Mouse (Mus musculus): ENCODE measurements around the gene Atp1a2. TPM values are rescaled to one million over a fixed set of nuclear protein-coding genes. Genes with fewer than 3 reads are reported as not detected.

Atp1a2 gene
- polyA plus RNA-seq, 1 experiment from 2014 or later, result 2.3 TPM

DNA sequence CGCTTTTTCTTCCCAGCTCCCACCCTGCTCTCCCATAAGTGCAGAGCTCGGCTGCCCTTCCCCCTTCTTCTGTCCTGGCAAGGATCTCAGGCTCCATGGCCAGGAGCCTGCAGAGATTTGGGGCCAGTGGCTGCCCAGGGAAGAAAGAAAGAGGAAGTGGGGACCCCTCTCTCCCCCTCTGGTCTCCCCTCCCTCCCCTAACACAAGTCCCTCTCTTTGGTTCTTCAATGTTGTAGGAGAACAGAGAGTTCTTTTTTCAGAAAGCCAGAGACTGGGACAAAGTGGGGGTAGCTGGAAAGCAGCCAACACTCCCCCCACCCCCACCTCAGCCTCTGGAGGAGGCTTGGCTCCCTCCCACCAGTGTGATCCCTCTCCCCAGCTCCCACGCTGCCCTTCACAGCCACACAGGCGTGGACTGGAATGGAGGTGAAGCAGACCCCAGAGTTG lies 2.1 kb downstream of the Atp1a2 start:
- DNase-seq (ENCODE audit: low spot score), result no peak
- H3K36me3 ChIP-seq, result no peaks in the 10 kb centered on the region
- H3K9me3 ChIP-seq, result no peaks in the 10 kb centered on the region
- peaks cover 55% of the 10 kb centered on the region for H3K4me1 ChIP-seq (replicated peaks)
- WGBS, result 62% methylated on average over 4 of the region's 4 CpGs
- H3K27me3 ChIP-seq (ENCODE audit: insufficient read depth, poor library complexity, severe bottlenecking), result peaks cover 33% of the 10 kb centered on the region
- H3K27ac ChIP-seq, result peak overlapping the region; percentile 69; the same call in 1 of the 2 replicates
- H3K4me3 ChIP-seq, result no peak overlapping the region

- Histone ChIP-seq H3K27me3 (ENCODE audit: insufficient read depth, poor library complexity, severe bottlenecking) (peaks cover 14% of the 10 kb centered on the region), H3K4me3 (no peak overlapping the region), H3K9me3 (no peaks in the 10 kb centered on the region), H3K27ac (no peak overlapping the region), H3K36me3 (no peaks in the 10 kb centered on the region), H3K4me1 (replicated peaks) (peaks cover 36% of the 10 kb centered on the region)
- no peak for DNase-seq (ENCODE audit: low spot score)
- WGBS, result 87% methylated on average over 11 of the region's 11 CpGs
Measured at GRCm38 (mm10) chr1:172293449-172293848, 4.4 kb downstream of the Atp1a2 start.

DNA sequence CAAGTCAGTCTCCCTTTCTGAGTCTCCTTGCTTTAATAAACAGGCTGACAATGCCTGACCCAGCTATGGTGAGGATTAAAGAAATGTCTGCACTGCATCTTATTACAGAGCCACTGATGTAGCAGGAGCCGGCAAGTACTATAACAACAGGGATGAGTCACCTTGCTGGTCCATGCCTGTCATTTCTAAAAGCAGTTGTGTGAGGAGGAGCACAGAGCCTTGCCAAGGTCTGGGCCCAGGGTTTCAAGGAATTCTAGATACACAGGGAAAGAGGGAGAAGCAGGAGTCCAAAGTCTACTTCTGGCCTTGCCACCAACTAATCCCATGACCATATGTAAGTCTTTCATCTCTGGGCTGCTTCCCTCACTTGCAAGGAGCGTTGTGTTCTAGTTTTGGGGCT lies 5.0 kb downstream of the Atp1a2 start:
- no peaks in the 10 kb centered on the region for H3K9me3 ChIP-seq
- WGBS, result 89% methylated on average over 2 of the region's 2 CpGs
- no peak for DNase-seq (ENCODE audit: low spot score)
- H3K27ac ChIP-seq, result no peak overlapping the region
- no peak overlapping the region for H3K4me3 ChIP-seq
- peaks cover 11% of the 10 kb centered on the region for H3K27me3 ChIP-seq (ENCODE audit: insufficient read depth, poor library complexity, severe bottlenecking)
- peaks cover 30% of the 10 kb centered on the region for H3K4me1 ChIP-seq (replicated peaks)
- no peaks in the 10 kb centered on the region for H3K36me3 ChIP-seq

DNA sequence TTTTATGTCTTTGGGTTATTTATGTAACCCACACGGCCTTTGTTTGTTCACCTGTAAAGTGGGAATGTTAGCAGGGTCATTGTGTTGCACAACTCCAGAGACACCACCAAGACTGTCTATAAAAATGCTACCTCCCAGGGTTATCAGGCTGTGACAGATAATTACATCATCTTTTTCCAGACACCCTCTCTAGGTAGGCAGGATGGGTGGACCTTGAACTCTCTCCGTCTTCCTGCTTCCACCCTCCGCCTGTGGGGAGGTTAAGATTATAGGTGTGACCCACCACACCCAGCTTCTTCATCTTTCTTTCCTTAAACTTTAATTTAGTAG lies 8.3 kb downstream of the Atp1a2 start:
- Histone ChIP-seq H3K4me3 (no peak overlapping the region), H3K27me3 (ENCODE audit: insufficient read depth, poor library complexity, severe bottlenecking) (no peaks in the 10 kb centered on the region), H3K27ac (no peak overlapping the region), H3K36me3 (no peaks in the 10 kb centered on the region), H3K9me3 (no peaks in the 10 kb centered on the region), H3K4me1 (replicated peaks) (peaks cover 14% of the 10 kb centered on the region)
- no peak for DNase-seq (ENCODE audit: low spot score)
- WGBS, result 92% methylated on average over 3 of the region's 3 CpGs

DNA sequence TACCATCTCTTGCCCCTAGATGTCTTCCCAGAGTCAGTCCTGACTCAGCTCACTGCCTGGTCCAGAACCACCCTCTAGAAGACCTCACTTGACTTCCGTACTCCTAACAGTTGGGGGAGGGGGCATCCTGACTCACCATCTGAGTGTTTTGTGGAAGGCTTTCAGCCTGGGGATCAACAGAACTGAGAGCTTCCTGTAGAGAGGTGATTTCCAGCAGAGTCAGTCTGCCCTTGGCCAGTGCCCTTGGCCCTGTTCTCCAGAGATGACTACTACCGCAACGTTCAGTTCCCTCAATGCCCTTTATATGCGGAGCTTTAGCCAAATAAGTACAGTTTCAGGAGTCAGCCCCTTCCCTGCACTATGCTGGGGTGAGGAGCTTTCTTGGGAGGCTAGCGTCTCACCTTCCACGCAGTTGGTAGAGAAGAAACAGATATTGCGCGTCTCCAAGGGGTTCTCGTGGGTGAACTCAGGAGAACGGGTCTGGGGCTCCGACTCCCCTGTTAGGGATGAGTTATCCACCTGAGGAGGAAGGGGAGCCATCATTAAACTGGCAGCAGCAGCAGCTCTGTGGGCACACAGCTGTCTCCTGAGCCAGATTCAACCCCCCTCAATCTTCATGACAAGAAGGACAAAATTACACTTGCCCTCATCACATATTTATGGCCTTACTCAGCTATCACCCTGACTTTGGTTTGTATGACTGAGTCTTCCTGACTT lies 8.8 kb downstream of the Atp1a2 start:
- Histone ChIP-seq H3K27me3 (ENCODE audit: insufficient read depth, poor library complexity, severe bottlenecking) (no peaks in the 10 kb centered on the region), H3K9me3 (no peaks in the 10 kb centered on the region), H3K27ac (no peak overlapping the region), H3K4me1 (replicated peaks) (peaks cover 11% of the 10 kb centered on the region), H3K36me3 (no peaks in the 10 kb centered on the region), H3K4me3 (no peak overlapping the region)
- WGBS, result 92% methylated on average over 11 of the region's 11 CpGs
- no peak for DNase-seq (ENCODE audit: low spot score)

- no peaks in the 10 kb centered on the region for H3K36me3 ChIP-seq
- WGBS, result 91% methylated on average over 5 of the region's 5 CpGs
- H3K27ac ChIP-seq, result no peak overlapping the region
- H3K4me1 ChIP-seq (replicated peaks), result peaks cover 9% of the 10 kb centered on the region
- H3K9me3 ChIP-seq, result no peaks in the 10 kb centered on the region
- H3K4me3 ChIP-seq, result no peak overlapping the region
- no peak for DNase-seq (ENCODE audit: low spot score)
- no peaks in the 10 kb centered on the region for H3K27me3 ChIP-seq (ENCODE audit: insufficient read depth, poor library complexity, severe bottlenecking)
Measured at GRCm38 (mm10) chr1:172286740-172287139, 11.1 kb downstream of the Atp1a2 start.

DNA sequence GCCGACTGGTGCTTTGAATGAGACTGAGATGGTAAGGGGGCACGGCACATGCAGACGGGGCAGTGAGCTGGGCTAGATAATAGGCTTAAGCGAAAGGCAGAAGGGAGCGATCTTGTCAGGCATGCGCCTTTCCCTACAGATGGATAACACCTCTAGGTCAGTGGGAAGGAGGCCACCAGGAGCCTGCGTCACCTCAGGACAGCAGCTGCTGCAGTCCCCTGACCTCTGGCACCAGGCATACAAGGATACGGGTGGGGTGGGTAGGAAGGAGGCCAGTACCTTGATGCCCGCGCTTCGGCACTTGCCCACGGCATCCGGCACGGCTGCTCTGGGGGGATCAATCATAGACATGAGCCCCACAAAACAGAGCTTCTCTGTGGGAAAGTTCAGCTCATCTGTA lies 13.6 kb downstream of the Atp1a2 start:
- no peak for DNase-seq (ENCODE audit: low spot score)
- no peak overlapping the region for H3K27ac ChIP-seq
- 90% methylated on average over 14 of the region's 14 CpGs for WGBS
- no peaks in the 10 kb centered on the region for H3K27me3 ChIP-seq (ENCODE audit: insufficient read depth, poor library complexity, severe bottlenecking)
- no peak overlapping the region for H3K4me3 ChIP-seq
- peaks cover 9% of the 10 kb centered on the region for H3K4me1 ChIP-seq (replicated peaks)
- H3K9me3 ChIP-seq, result no peaks in the 10 kb centered on the region
- H3K36me3 ChIP-seq, result no peaks in the 10 kb centered on the region

DNA sequence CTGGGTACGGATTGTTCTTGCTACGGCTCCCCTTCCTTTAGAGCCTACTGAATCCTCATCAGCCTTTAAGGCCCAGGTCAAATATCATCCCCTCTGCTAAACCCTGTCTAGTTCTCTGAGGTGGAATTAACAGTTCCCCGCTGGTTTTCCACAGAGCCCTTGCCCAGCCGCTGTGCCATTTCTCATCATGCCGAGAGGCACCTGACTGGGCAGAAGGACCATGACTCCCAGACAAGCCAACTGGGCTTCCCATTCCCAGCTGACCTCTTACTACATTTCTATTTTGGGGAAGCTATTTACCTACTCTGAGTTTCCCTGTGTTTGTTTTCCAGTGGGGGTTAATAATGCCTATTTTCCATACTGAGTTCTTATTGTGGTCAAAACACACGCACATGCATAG lies 14.8 kb downstream of the Atp1a2 start:
- 92% methylated on average over 6 of the region's 6 CpGs for WGBS

GRCm38 (mm10) chr1:172281522-172282254 lies 16.2 kb downstream of the Atp1a2 start:
- H3K9me3 ChIP-seq, result no peaks in the 10 kb centered on the region
- H3K27ac ChIP-seq, result no peak overlapping the region
- no peaks in the 10 kb centered on the region for H3K36me3 ChIP-seq
- H3K4me1 ChIP-seq (replicated peaks), result peaks cover 9% of the 10 kb centered on the region
- DNase-seq (ENCODE audit: low spot score), result no peak
- no peak overlapping the region for H3K4me3 ChIP-seq
- no peaks in the 10 kb centered on the region for H3K27me3 ChIP-seq (ENCODE audit: insufficient read depth, poor library complexity, severe bottlenecking)
- 88% methylated on average over 10 of the region's 10 CpGs for WGBS

More for the DNA sequence above, 14.8 kb downstream of the Atp1a2 start:
- H3K4me1 ChIP-seq (replicated peaks), result peaks cover 9% of the 10 kb centered on the region
- no peak for DNase-seq (ENCODE audit: low spot score)
- H3K9me3 ChIP-seq, result no peaks in the 10 kb centered on the region
- H3K27me3 ChIP-seq (ENCODE audit: insufficient read depth, poor library complexity, severe bottlenecking), result no peaks in the 10 kb centered on the region
- H3K36me3 ChIP-seq, result no peaks in the 10 kb centered on the region
- H3K4me3 ChIP-seq, result no peak overlapping the region
- no peak overlapping the region for H3K27ac ChIP-seq

- Histone ChIP-seq H3K27me3 (ENCODE audit: insufficient read depth, poor library complexity, severe bottlenecking) (no peaks in the 10 kb centered on the region), H3K36me3 (no peaks in the 10 kb centered on the region), H3K4me1 (replicated peaks) (no peaks in the 10 kb centered on the region; the same call in 1 of the 2 replicates), H3K9me3 (no peaks in the 10 kb centered on the region), H3K4me3 (no peak overlapping the region), H3K27ac (peak overlapping the region; percentile 30; the same call in 1 of the 2 replicates)
- WGBS, result 83% methylated on average over 16 of the region's 16 CpGs
- no peak for DNase-seq (ENCODE audit: low spot score)
Measured at GRCm38 (mm10) chr1:172279768-172280509, 17.9 kb downstream of the Atp1a2 start.

GRCm38 (mm10) chr1:172278328-172278727 lies 19.5 kb downstream of the Atp1a2 start:
- Histone ChIP-seq H3K27me3 (ENCODE audit: insufficient read depth, poor library complexity, severe bottlenecking) (no peaks in the 10 kb centered on the region), H3K36me3 (no peaks in the 10 kb centered on the region), H3K9me3 (no peaks in the 10 kb centered on the region), H3K27ac (no peak overlapping the region), H3K4me3 (no peak overlapping the region), H3K4me1 (replicated peaks) (peaks cover 6% of the 10 kb centered on the region)
- WGBS, result 94% methylated on average over 13 of the region's 13 CpGs
- no peak for DNase-seq (ENCODE audit: low spot score)

- peaks cover 6% of the 10 kb centered on the region for H3K4me1 ChIP-seq (replicated peaks)
- H3K9me3 ChIP-seq, result no peaks in the 10 kb centered on the region
- H3K4me3 ChIP-seq, result no peak overlapping the region
- H3K27me3 ChIP-seq (ENCODE audit: insufficient read depth, poor library complexity, severe bottlenecking), result no peaks in the 10 kb centered on the region
- no peak for DNase-seq (ENCODE audit: low spot score)
- H3K27ac ChIP-seq, result no peak overlapping the region
- H3K36me3 ChIP-seq, result no peaks in the 10 kb centered on the region
- WGBS, result 82% methylated on average over 3 of the region's 3 CpGs
Measured at GRCm38 (mm10) chr1:172277172-172277571, 20.7 kb downstream of the Atp1a2 start.

DNA sequence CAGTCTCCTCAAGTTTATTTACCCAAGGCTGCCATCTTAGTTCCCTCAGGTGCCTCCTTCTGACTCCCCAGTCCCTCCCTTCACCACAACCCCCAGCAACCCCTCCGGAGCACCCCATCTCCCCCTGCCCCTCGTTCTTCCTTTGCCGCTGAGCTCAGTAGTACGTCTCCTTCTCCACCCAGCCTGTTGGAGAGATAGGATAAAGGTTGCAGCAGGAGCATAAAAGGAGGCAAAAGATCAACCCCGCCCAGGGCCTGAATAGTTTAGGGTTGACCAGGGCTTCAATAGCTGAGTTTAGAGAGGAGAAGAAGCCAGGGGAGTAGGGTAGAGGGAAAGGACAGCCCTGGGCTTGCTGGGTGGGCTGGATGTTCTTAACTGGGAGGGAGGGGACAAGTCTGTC lies 23.3 kb downstream of the Atp1a2 start:
- Histone ChIP-seq H3K27ac (no peak overlapping the region), H3K27me3 (ENCODE audit: insufficient read depth, poor library complexity, severe bottlenecking) (no peaks in the 10 kb centered on the region), H3K4me1 (replicated peaks) (peaks cover 17% of the 10 kb centered on the region), H3K36me3 (no peaks in the 10 kb centered on the region), H3K4me3 (no peak overlapping the region), H3K9me3 (no peaks in the 10 kb centered on the region)
- DNase-seq (ENCODE audit: low spot score), result no peak
- WGBS, result 73% methylated on average over 5 of the region's 5 CpGs

Measured in hindbrain, embryonic 10.5 days (tissue).